Mouse (Mus musculus): ENCODE data around the gene Prrt2.

- TF ChIP-seq ZNF384 (IDR thresholded peaks at IDR 0.05; ENCODE audit: low read depth, low read length): no peak
- no peak for TF ChIP-seq MAFK (IDR thresholded peaks at IDR 0.05; ENCODE audit: insufficient read depth, low read depth, low read length)
Measured at GRCm38 (mm10) chr7:127003620-127004019, 17.4 kb downstream of the Prrt2 start.

Data from ES-E14 (cell line).